Mouse (Mus musculus): ENCODE data around the gene Olfr10.
A peak's percentile ranks its signal among the peaks of the same experiment; 100 is the strongest.

DNA sequence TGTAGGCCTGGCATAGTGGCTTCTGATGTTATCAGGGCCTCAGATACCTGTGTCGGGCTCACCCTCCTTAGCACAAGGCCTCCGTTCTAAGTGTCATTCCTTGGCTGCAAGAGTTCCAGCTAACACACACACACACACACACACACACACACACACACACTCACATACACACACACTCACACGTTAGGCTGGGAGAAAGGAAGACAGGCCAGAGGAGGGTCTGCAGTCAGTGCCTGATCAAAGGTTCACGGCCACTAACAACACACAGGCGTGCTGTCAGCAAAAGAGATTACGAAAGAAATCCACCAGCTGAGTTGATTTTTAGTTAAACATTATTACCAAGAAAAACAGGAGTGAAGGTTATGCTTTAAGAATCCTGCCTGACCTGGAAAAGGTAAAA lies 37.9 kb upstream of the Olfr10 start:
- TF ChIP-seq EP300 (IDR thresholded peaks at IDR 0.05; ENCODE audit: low read depth) (0 out of 2 replicates have a peak, but pooled peaks have one; percentile 23), CTCF (IDR thresholded peaks at IDR 0.05; ENCODE audit: low read depth) (no peak)
